Mouse (Mus musculus) T-helper 1 cell (primary cell): ENCODE data around the gene Elp4.

Experiments
- in situ Hi-C: fragments of 300-600 bp; cut with MboI, MseI; formaldehyde crosslinking; loops from one replicate; pipeline ENCODE4 v1.15.1; 2025; ENCODE audit warnings: high pct_unique_total_duplicates

Elp4 gene

DNA sequence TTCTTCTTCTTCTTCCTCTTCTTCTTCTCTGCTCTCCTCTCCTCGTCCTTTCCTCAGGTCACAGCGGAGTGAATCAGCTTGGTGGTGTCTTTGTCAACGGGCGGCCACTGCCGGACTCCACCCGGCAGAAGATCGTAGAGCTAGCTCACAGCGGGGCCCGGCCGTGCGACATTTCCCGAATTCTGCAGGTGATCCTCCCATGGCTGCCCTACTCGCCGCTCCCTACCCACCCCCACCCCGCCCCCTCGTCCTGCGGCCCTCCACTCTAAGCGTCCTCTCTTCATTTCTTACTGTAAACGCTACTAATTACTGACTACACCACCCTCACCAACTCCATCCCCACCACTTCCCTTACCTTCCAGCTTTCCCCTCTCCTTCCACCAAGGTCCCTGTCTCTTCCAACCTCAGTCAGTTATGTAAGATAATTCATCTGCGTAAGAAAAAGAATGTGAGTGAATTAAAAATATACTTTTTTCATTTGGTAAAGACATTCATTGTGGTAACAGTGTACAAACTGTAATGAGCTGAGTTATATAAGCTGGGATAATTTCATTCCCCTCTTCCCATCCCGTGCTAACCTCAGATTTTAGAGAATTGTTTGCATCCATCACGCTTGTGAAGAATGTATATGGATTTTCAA, 220.5 kb downstream of the Elp4 start:
- in situ Hi-C loops, result loop anchor here (5.0 to 10.0 kb wide), 2 partner anchors 231 to 867 kb away; partner anchors contain the start of gene Qser1

GRCm38 (mm10) chr2:105682634-105683351, 221.6 kb downstream of the Elp4 start:
- in situ Hi-C loops, result loop anchor here (5.0 to 10.0 kb wide), 2 partner anchors 232 to 865 kb away; partner anchors contain the start of gene Qser1

DNA sequence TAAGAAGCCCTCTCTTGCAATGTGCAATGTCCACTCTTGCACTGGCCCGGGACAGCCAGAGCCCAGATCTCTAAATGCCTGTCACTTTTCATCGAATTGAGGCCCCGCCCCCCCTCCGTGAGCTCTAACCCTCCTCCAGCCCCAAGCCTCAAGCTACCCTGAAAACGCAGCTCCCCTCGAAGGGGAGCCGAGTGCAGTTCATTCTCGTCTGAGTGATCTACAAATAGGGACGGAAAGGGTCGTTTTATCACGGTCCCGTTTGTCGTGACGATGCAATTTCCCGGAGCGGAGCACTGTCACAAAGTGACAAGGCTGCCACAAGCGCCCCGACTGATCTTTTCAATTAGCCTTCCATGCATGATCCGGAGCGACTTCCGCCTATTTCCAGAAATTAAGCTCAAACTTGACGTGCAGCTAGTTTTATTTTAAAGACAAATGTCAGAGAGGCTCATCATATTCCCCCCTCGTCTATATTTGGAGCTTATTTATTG, 222.3 kb downstream of the Elp4 start:
- in situ Hi-C loops, result loop anchor here (5.0 to 10.0 kb wide), 2 partner anchors 233 to 865 kb away; partner anchors contain the start of gene Qser1

- in situ Hi-C loops, result loop anchor here (5.0 to 10.0 kb wide), 2 partner anchors 234 to 864 kb away; partner anchors contain the start of gene Qser1
Observed at GRCm38 (mm10) chr2:105680999-105681710, 223.2 kb downstream of the Elp4 start.

- in situ Hi-C loops, result loop anchor here (5.0 to 10.0 kb wide), 2 partner anchors 234 to 863 kb away; partner anchors contain the start of gene Qser1
Observed at GRCm38 (mm10) chr2:105680146-105680998, 224.0 kb downstream of the Elp4 start.

GRCm38 (mm10) chr2:105679331-105679730, 225.0 kb downstream of the Elp4 start:
- in situ Hi-C loops, result loop anchor here (10.0 kb wide), 1 partner anchor 545 kb away; no protein-coding TSS in a partner anchor

DNA sequence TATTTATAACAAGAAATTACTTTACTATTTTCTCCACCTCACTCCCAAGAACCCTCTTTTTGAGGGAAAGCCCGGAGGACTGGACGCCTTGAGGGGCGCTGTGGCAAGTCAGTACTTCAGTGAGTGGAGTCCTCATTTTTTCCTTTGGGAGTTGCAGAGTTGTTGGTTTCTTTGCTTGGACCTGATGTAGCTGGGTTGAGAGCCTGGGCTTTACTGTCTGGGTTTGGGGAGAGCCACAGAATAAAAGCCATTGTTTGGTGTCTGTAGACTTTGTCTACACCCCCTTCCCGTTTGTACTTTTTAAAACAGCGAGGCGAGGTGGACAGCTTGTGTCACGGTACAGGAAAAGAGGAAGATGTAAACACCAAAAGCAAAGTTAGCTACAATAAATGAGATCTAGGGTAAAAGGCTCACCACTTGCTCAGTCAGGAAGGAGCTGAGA, 225.5 kb downstream of the Elp4 start:
- in situ Hi-C loops, result loop anchor here (10.0 kb wide), 1 partner anchor 544 kb away; no protein-coding TSS in a partner anchor

GRCm38 (mm10) chr2:105678306-105678705, 226.1 kb downstream of the Elp4 start:
- in situ Hi-C loops, result loop anchor here (10.0 kb wide), 1 partner anchor 544 kb away; no protein-coding TSS in a partner anchor

DNA sequence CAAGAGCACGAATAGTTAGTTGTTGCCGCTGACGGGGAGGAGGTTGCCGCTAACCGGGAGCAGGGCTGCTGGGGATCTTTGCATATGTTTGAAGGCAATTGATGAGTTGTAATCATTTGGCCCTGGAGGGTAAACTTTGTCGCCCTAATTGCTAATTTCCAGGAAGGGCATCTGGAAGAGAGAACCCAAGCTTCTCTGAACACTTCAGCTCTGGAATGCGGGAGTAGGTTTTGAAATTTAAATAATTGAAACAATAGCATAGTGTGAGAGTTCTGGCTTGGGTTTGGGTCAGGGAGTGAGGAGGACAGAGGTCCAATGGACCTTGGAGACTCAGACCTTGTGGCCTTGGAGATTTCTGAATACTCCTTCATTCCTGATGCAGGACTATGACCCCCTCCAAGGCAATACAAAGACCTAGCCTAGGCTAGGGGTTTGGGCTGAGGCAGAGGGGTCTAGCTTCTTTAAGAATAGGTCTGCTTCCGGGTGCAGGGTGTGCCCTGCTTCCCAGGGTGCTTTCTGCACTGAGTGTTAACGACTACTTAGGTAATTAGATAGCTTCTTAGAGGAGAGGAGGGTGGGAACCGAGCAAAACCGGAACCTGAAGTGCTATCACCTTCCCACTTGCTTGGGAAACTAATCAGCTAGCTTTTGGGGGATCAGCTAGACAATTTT, 226.8 kb downstream of the Elp4 start:
- in situ Hi-C loops, result loop anchor here (10.0 kb wide), 1 partner anchor 543 kb away; no protein-coding TSS in a partner anchor

DNA sequence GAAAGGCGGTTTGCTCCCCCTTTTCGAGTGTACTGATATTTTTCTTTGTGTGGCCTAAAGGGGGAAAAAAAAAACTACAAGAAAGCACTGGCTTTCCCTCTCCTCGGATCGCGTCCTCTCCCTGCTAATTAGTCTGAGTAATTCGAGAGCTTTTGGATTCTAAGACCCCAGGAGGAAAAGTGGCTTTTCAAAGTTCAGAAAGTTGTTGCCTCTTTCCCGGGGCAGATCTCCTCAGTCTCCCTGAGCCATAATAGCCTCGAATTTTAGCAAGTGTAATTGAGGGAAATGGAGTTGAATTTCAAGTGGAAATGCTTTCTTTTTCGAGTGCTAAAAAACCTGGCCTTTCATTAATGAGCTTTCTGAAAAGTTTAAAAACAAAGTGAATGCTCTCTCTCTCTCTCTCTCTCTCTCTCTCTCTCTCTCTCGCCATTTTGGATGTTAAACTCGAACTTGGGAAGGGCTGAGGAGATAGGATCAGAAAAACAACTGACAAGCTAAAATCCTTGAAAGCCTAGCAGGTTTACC, 227.4 kb downstream of the Elp4 start:
- in situ Hi-C loops, result loop anchor here (10.0 kb wide), 1 partner anchor 542 kb away; no protein-coding TSS in a partner anchor

DNA sequence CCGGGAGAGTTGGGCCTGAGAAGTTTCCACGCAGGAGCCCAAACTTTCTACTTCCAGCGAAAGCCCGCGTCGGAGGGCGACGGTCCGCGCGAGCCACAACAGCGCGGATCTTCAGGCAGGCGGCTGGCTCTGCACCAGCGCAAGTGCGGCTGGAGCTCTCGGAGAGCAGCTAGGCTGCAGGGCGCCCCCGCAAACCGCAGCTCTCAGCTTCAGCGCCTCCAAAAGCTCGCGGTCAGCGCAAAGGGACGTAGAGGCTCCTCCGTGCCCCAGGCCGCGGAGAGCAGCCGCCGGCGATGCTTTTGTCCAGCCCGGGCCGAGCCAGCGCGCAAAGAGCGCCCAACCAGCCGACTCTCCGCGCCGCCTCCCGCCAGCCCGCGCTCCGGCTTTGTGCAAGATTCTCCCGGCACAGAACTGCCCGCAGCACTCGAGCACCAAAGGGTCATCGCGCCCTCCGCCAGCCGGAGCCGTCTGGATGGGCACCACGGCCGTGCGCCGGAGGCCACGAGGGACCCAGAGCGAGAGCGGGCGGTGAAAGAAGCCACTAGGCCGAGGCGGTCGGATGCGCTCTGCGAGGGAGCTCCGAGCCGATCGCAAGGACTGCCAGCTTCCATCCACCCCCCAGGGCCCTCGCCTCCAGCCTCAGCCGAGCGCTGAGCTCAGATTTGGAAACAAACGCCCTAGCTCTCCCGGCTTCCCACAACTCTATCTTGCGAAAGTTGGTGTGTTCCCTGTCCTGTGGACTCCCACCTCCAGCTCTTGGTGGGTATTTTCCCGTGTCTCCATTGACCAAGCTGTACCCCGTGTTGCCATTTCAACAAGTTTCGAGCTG, 228.1 kb downstream of the Elp4 start:
- in situ Hi-C loops, result loop anchor here (10.0 kb wide), 1 partner anchor 541 kb away; no protein-coding TSS in a partner anchor

GRCm38 (mm10) chr2:105675730-105676079, 228.7 kb downstream of the Elp4 start:
- in situ Hi-C loops, result loop anchor here (10.0 kb wide), 1 partner anchor 541 kb away; no protein-coding TSS in a partner anchor

- in situ Hi-C loops, result loop anchor here (10.0 kb wide), 1 partner anchor 540 kb away; no protein-coding TSS in a partner anchor
Observed at GRCm38 (mm10) chr2:105674875-105675729, 229.3 kb downstream of the Elp4 start.

DNA sequence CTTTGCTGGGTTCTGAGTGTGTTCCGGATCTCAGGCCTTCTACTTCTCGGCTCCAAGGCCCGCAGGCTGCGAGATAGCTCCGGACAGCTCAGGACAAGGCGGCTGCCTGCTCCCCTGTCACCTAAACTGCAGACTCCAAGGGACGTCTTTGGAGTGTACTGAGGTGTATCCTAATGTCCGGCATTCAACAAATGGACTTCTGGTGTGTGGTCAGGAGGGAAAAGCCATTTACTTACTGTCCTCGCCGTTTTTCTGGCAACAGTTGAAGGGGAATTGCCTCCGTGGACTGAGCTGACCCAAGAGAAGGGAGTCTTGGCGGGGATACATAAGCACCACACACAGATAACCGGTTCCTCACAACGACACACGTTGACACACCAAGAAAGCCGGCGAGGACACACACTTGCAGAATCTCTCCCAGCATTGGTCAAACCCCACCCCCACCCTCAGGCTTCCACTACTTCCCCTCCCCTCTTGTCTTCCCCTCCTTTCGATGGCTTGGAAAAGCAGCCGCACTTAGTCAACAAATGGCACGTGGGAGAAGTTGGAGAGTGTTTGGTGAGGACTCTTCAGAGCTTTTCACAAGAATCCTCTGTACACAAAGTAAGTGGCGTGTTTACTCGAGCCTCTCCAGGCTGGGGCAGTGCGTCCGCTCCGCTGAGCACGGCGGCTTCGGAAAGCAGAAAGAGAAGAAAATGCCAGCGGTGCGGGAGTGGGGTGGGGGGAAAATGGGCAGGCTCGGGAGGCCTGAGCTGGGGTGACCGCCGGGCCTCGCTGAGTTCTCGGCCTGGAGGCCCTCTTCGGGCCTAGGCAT, 230.1 kb downstream of the Elp4 start:
- in situ Hi-C loops, result loop anchor here (10.0 kb wide), 1 partner anchor 539 kb away; no protein-coding TSS in a partner anchor

DNA sequence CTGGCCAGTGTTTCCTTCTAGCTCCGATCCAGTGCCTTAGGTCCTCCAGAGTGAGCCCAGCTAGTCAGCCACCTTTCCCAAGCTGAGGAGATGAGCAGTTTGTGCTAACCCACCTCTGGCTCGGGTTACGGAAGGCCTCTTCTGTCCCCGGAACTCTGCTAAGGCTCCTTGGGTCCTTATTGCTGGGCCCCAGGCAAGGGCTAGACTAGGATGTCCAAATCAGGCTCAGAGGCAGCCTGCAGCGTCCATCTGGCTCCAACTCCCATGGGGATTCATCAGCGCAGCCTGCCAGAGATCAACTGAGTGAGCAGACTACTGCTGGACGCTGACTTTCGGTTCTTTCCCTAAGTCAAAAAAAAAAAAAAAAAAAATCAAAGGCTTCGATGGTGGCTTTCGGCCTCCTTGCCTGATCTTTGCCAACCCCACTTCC, 230.7 kb downstream of the Elp4 start:
- in situ Hi-C loops, result loop anchor here (10.0 kb wide), 1 partner anchor 539 kb away; no protein-coding TSS in a partner anchor

DNA sequence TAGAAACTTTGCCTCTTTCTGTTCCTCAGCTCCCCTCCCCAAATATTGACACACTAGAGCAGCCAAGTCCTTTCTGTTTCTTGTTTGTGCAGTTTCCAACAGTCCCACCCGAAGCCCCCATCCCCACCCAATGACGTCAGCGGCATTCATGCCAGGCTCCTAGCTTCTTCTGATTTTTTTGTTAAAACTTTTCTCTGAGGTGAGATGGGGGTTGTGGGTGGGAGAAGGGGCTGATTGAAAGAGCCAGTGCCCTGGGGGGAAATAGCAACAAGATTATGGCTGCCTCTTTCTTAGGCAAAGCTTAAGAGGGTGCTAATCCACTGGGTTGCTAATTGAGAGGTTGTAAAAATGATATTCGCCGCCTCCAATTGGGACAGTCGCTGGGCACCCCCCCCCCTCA, 231.3 kb downstream of the Elp4 start:
- in situ Hi-C loops, result loop anchor here (10.0 kb wide), 1 partner anchor 538 kb away; no protein-coding TSS in a partner anchor

GRCm38 (mm10) chr2:105672596-105672960, 231.8 kb downstream of the Elp4 start:
- in situ Hi-C loops, result loop anchor here (10.0 kb wide), 1 partner anchor 538 kb away; no protein-coding TSS in a partner anchor
